Mouse (Mus musculus) forebrain, embryonic 10.5 days (tissue): ENCODE data around the gene Dnah2. TPM values are rescaled to one million over a fixed set of nuclear protein-coding genes. Genes with fewer than 3 reads are reported as not detected.

Experiments used
- DNase-seq: peaks from one replicate; pipeline ENCODE4 v3.0.0-alpha.2; 2017; ENCODE audit warnings: low spot score; ENCODE audit errors: extremely low spot score
- H3K27ac ChIP-seq: fragments of 300-500 bp; sonication (generic); 2 replicates; pipeline ENCODE4 v1.5.1; 2016; ENCODE audit warnings: mild to moderate bottlenecking
- H3K27me3 ChIP-seq: fragments of 300-500 bp; sonication (generic); 2 replicates; pipeline ENCODE4 v1.6.1; 2016; ENCODE audit warnings: mild to moderate bottlenecking; ENCODE audit not compliant: poor library complexity, severe bottlenecking
- H3K36me3 ChIP-seq: fragments of 300-500 bp; sonication (generic); replicated peaks from 2 replicates; pipeline ENCODE4 v1.6.1; 2016; ENCODE audit warnings: mild to moderate bottlenecking, moderate library complexity
- H3K4me1 ChIP-seq: fragments of 300-500 bp; sonication (generic); 2 replicates; pipeline ENCODE4 v1.6.1; 2016
- H3K4me3 ChIP-seq: fragments of 300-500 bp; sonication (generic); 2 replicates; pipeline ENCODE4 v1.5.1; 2016; ENCODE audit warnings: mild to moderate bottlenecking, moderate library complexity
- H3K9me3 ChIP-seq: fragments of 300-500 bp; sonication (generic); 2 replicates; pipeline ENCODE4 v1.6.1; 2016; ENCODE audit warnings: mild to moderate bottlenecking, moderate library complexity
- WGBS: fragments of 180-500 bp; shearing (Covaris S2); methylation state at CpG from one replicate; pipeline ENCODE4 v1.1.7; 2016; 5-methylcytosine and 5-hydroxymethylcytosine counted together
- polyA plus RNA-seq: library from polyadenylated mRNA; unstranded; fragments of >200 nt; fragmentation: Nextera tagmentation; extraction: Ambion mirVana; gene quantifications from 2 replicates; pipeline ENCODE4 v1.2.1, GENCODE M21; 2016

Gene Dnah2
- polyA plus RNA-seq, 1 experiment from 2014 or later, result 1.5 TPM

GRCm38 (mm10) chr11:69419443-69419812 is 129.5 kb downstream of the Dnah2 start:
- Histone ChIP-seq H3K27ac (peak overlapping the region; percentile 99), H3K27me3 (peaks cover 44% of the 10 kb centered on the region), H3K36me3 (no peaks in the 10 kb centered on the region), H3K4me3 (peak overlapping the region; percentile 79), H3K4me1 (peaks cover 75% of the 10 kb centered on the region), H3K9me3 (no peaks in the 10 kb centered on the region)
- DNase-seq, result peak; percentile 63
- under 1% methylated on average over 19 of the region's 19 CpGs for WGBS

- Histone ChIP-seq H3K9me3 (no peaks in the 10 kb centered on the region), H3K27me3 (peaks cover 38% of the 10 kb centered on the region), H3K4me3 (peak overlapping the region; percentile 79), H3K4me1 (peaks cover 81% of the 10 kb centered on the region), H3K27ac (peak overlapping the region; percentile 99), H3K36me3 (peaks cover 3% of the 10 kb centered on the region)
- DNase-seq, result peak; percentile 97
- WGBS, result under 1% methylated on average over 45 of the region's 45 CpGs
Observed at GRCm38 (mm10) chr11:69418481-69419442, 130.1 kb downstream of the Dnah2 start.

- under 1% methylated on average over 39 of the region's 39 CpGs for WGBS
- Histone ChIP-seq H3K9me3 (no peaks in the 10 kb centered on the region), H3K4me1 (peaks cover 92% of the 10 kb centered on the region), H3K4me3 (peak overlapping the region; percentile 79), H3K27ac (peak overlapping the region; percentile 99), H3K27me3 (peaks cover 27% of the 10 kb centered on the region), H3K36me3 (peaks cover 14% of the 10 kb centered on the region)
- peak; percentile 97 for DNase-seq
Observed at GRCm38 (mm10) chr11:69417449-69418384, 131.2 kb downstream of the Dnah2 start.

- Histone ChIP-seq H3K36me3 (peaks cover 21% of the 10 kb centered on the region), H3K4me3 (peak overlapping the region; percentile 79), H3K27me3 (peaks cover 20% of the 10 kb centered on the region), H3K9me3 (no peaks in the 10 kb centered on the region), H3K27ac (peak overlapping the region; percentile 99), H3K4me1 (peaks cover 99% of the 10 kb centered on the region)
- 3% methylated on average over 8 of the region's 8 CpGs for WGBS
- no peak for DNase-seq
Observed at GRCm38 (mm10) chr11:69416921-69417448, 131.9 kb downstream of the Dnah2 start.

GRCm38 (mm10) chr11:69416509-69416908 is 132.4 kb downstream of the Dnah2 start:
- WGBS, result 0% methylated on average over 4 of the region's 4 CpGs
- Histone ChIP-seq H3K4me1 (peaks cover 100% of the 10 kb centered on the region), H3K27me3 (peaks cover 15% of the 10 kb centered on the region), H3K36me3 (peaks cover 25% of the 10 kb centered on the region), H3K27ac (peak overlapping the region; percentile 99), H3K9me3 (no peaks in the 10 kb centered on the region), H3K4me3 (peak overlapping the region; percentile 79)
- DNase-seq, result no peak

GRCm38 (mm10) chr11:69415668-69416451 is 133.1 kb downstream of the Dnah2 start:
- Histone ChIP-seq H3K27ac (peak overlapping the region; percentile 99), H3K36me3 (peaks cover 28% of the 10 kb centered on the region), H3K9me3 (no peaks in the 10 kb centered on the region), H3K4me1 (peaks cover 100% of the 10 kb centered on the region), H3K4me3 (peak overlapping the region; percentile 79), H3K27me3 (peaks cover 9% of the 10 kb centered on the region)
- peak; percentile 88 for DNase-seq
- under 1% methylated on average over 16 of the region's 25 CpGs for WGBS

GRCm38 (mm10) chr11:69415327-69415667 is 133.6 kb downstream of the Dnah2 start:
- Histone ChIP-seq H3K4me1 (peaks cover 100% of the 10 kb centered on the region), H3K4me3 (peak overlapping the region; percentile 79), H3K36me3 (peaks cover 28% of the 10 kb centered on the region), H3K27me3 (0 out of 2 replicates have a peak, but pooled peaks cover 3% of the 10 kb centered on the region), H3K27ac (peak overlapping the region; percentile 99), H3K9me3 (no peaks in the 10 kb centered on the region)
- WGBS, result 0% methylated on average over 3 of the region's 3 CpGs
- peak; percentile 55 for DNase-seq

GRCm38 (mm10) chr11:69414421-69415326 is 134.2 kb downstream of the Dnah2 start:
- H3K9me3 ChIP-seq, result no peaks in the 10 kb centered on the region
- WGBS, result 11% methylated on average over 4 of the region's 4 CpGs
- peak overlapping the region; percentile 79 for H3K4me3 ChIP-seq
- peaks cover 28% of the 10 kb centered on the region for H3K36me3 ChIP-seq
- peaks cover 100% of the 10 kb centered on the region for H3K4me1 ChIP-seq
- H3K27ac ChIP-seq, result peak overlapping the region; percentile 99
- H3K27me3 ChIP-seq, result no peaks in the 10 kb centered on the region
- peak; percentile 39 for DNase-seq

- H3K9me3 ChIP-seq, result no peaks in the 10 kb centered on the region
- peak within 1 kb of the TSS; percentile 99 for H3K27ac ChIP-seq
- H3K4me1 ChIP-seq, result peaks cover 99% of the 10 kb centered on the region
- no peaks in the 10 kb centered on the region for H3K27me3 ChIP-seq
- DNase-seq, result peak; percentile 50
- peaks cover 28% of the 10 kb centered on the region for H3K36me3 ChIP-seq
- WGBS, result 51% methylated on average over 12 of the region's 12 CpGs
- peak within 1 kb of the TSS; percentile 79 for H3K4me3 ChIP-seq
Observed at GRCm38 (mm10) chr11:69413221-69414181, 135.4 kb downstream of the Dnah2 start, which contains the start of gene Kdm6b. Gene Kdm6b (minus strand): TSS chr11:69413675.

- no peaks in the 10 kb centered on the region for H3K27me3 ChIP-seq
- peaks cover 36% of the 10 kb centered on the region for H3K36me3 ChIP-seq
- 74% methylated on average over 7 of the region's 7 CpGs for whole genome bisulfite sequencing
- H3K27ac ChIP-seq, result peak overlapping the region; percentile 99
- H3K9me3 ChIP-seq, result no peaks in the 10 kb centered on the region
- DNase-seq, result no peak
- H3K4me3 ChIP-seq, result peak overlapping the region; percentile 79
- H3K4me1 ChIP-seq, result peaks cover 99% of the 10 kb centered on the region
Observed at GRCm38 (mm10) chr11:69412548-69412947, 136.4 kb downstream of the Dnah2 start.
